Mouse (Mus musculus): ENCODE measurements at regions not wholly inside any gene's neighbourhood (a gene's known extent, or its start where the extent isn't known, plus 50 kb on each side); places are given as distances from the start of the nearest gene placed in this dataset.

DNA sequence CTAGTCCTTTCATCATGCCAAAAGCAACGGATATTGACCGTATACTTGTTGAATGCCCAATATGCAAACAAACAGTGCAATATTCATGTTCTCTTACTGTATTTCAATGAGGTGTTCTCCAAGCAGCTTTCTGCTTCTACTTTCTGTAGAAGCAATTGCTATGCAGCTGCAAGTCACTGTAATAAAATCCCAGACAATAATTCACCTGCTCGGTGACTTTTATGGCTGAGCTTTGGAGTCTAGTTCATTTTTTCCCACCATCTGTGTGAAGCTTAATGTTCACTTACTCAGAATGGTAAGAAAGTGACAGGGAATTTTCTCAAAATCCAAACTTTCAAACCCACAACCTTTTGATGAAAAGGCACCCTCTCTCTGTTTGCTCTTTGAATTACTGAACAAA, 252.8 kb downstream of the Arl4a start:
- TF ChIP-seq POLR2A (IDR thresholded peaks at IDR 0.05; ENCODE audit: low read depth, low read length) = no peak
- TF ChIP-seq CTCF (IDR thresholded peaks at IDR 0.05; ENCODE audit: borderline replicate concordance, insufficient read depth, low read length) = no peak
- Histone ChIP-seq H3K4me3 (ENCODE audit: insufficient read depth, low read length) (no peak overlapping the region), H3K4me1 (ENCODE audit: control insufficient read depth, insufficient read depth, low read length) (no peaks in the 10 kb centered on the region), H3K27ac (ENCODE audit: insufficient read depth, low read length) (no peak overlapping the region)

DNA sequence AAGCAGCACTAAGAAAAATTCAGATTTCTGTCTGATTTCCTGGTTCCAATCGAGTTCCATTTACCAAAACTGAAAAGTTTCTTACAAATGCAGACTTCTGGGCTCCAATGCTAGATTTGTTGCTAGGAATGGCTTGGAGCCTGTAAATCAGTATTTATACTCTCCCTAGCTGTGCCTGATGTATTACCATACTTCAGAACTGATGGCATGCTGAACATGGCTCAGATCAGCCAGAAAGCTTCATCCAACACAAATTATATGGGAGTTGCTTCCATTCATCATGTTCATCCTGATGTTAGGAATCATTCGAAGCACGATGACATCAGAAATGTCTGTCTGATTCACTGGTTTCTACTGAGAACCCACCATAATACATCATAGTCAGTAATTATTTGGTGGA, 253.3 kb downstream of the Arl4a start:
- no peak overlapping the region for H3K4me3 ChIP-seq (ENCODE audit: insufficient read depth, low read length)

DNA sequence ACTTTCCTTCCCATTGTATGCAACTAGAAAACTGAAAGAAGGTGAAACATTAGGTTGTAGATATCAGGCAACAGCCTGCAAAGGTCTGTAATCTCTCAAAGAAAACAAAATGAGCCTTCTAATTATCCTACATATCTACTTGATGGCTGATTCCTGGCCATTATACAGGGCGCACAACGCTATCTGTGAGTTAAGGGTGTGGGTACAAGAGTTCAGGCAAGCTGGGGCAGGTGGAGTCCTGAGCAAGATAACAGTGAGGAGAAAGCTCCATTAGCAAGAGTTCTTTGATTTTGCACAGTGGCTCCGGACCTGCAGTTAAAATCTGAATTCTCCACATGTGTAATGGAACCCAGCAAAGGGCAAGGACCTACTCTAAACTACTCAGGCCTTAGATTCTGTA, 261.7 kb downstream of the Arl4a start:
- TF ChIP-seq POLR2A (IDR thresholded peaks at IDR 0.05; ENCODE audit: low read depth, low read length) (no peak), CTCF (IDR thresholded peaks at IDR 0.05; ENCODE audit: borderline replicate concordance, insufficient read depth, low read length) (no peak)
- Histone ChIP-seq H3K27ac (ENCODE audit: insufficient read depth, low read length) (no peak overlapping the region), H3K4me1 (ENCODE audit: control insufficient read depth, insufficient read depth, low read length) (no peaks in the 10 kb centered on the region), H3K4me3 (ENCODE audit: insufficient read depth, low read length) (no peak overlapping the region)

More for the DNA sequence above, 253.3 kb downstream of the Arl4a start:
- no peak for TF ChIP-seq CTCF (IDR thresholded peaks at IDR 0.05; ENCODE audit: borderline replicate concordance, insufficient read depth, low read length)
- no peak for TF ChIP-seq POLR2A (IDR thresholded peaks at IDR 0.05; ENCODE audit: low read depth, low read length)
- no peak overlapping the region for H3K27ac ChIP-seq (ENCODE audit: insufficient read depth, low read length)
- H3K4me1 ChIP-seq (ENCODE audit: control insufficient read depth, insufficient read depth, low read length) = no peaks in the 10 kb centered on the region

DNA sequence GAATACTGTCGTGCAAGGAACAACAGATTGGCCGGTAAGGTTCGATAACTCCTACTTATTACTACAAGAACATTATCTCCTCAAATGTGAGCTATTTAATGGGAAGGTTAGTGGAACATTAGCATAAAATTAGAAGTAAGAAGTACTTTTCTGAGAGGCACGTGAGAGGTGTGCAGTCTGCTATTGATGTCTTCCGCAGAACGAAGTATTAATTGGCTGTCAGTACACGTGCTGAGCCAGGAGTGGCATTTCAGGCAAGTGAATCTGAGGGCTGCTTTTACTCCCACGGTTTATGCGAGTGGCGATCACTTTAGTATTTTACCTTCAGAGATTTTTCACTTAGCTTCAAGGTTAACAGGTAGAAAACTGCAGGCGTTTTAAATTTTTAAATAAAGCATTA, 270.8 kb downstream of the Arl4a start:
- TF ChIP-seq POLR2A (IDR thresholded peaks at IDR 0.05; ENCODE audit: low read depth, low read length) = no peak
- no peak for TF ChIP-seq CTCF (IDR thresholded peaks at IDR 0.05; ENCODE audit: borderline replicate concordance, insufficient read depth, low read length)
- no peak overlapping the region for H3K4me3 ChIP-seq (ENCODE audit: insufficient read depth, low read length)
- H3K4me1 ChIP-seq (ENCODE audit: control insufficient read depth, insufficient read depth, low read length) = peaks cover 4% of the 10 kb centered on the region; the same call in 1 of the 2 replicates
- H3K27ac ChIP-seq (ENCODE audit: insufficient read depth, low read length) = no peak overlapping the region

DNA sequence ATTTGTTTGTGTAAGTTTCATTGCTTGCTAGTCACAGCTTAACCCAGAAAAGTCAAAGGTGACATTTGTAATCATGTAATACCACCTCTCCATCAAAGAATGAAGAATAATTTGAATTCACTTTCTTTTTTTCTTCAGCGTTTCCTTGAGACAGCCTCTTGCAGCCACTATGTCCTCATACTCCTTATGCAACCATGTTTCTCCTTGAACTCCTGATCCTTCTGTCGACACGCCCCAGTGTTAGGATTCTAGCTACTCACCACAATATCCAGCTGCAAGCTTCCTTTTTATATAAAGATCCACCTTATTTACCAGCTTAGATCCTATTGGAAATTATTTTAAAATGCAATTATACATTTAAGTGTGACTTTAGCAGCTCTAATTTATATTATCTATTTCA, 274.3 kb downstream of the Arl4a start:
- Histone ChIP-seq H3K4me1 (ENCODE audit: control insufficient read depth, insufficient read depth, low read length) (peaks cover 10% of the 10 kb centered on the region), H3K27ac (ENCODE audit: insufficient read depth, low read length) (no peak overlapping the region), H3K4me3 (ENCODE audit: insufficient read depth, low read length) (no peak overlapping the region)
- TF ChIP-seq POLR2A (IDR thresholded peaks at IDR 0.05; ENCODE audit: low read depth, low read length) = no peak
- TF ChIP-seq CTCF (IDR thresholded peaks at IDR 0.05; ENCODE audit: borderline replicate concordance, insufficient read depth, low read length) = no peak

DNA sequence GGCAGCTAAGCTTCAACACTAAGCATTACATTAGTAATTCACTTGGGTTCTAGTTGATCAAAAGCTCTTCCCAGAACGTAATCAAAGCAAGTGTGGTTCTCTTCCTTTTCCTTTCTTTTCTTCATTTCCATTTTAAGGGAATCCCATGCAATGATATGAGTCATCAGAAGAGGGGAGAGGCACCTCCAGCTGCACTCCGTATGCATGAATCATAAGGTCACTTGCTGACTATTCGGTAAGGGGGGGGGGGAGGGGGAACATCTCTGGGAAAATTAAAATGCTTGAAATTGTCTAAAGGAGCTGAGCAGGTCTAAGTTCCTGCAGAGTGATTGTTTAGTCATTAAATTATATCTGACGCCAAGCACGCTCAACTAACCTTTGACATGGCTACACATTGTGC, 275.9 kb downstream of the Arl4a start:
- Histone ChIP-seq H3K27ac (ENCODE audit: insufficient read depth, low read length) (peak overlapping the region; percentile 93), H3K4me1 (ENCODE audit: control insufficient read depth, insufficient read depth, low read length) (peaks cover 10% of the 10 kb centered on the region), H3K4me3 (ENCODE audit: insufficient read depth, low read length) (no peak overlapping the region)
- no peak for TF ChIP-seq CTCF (IDR thresholded peaks at IDR 0.05; ENCODE audit: borderline replicate concordance, insufficient read depth, low read length)
- no peak for TF ChIP-seq POLR2A (IDR thresholded peaks at IDR 0.05; ENCODE audit: low read depth, low read length)

DNA sequence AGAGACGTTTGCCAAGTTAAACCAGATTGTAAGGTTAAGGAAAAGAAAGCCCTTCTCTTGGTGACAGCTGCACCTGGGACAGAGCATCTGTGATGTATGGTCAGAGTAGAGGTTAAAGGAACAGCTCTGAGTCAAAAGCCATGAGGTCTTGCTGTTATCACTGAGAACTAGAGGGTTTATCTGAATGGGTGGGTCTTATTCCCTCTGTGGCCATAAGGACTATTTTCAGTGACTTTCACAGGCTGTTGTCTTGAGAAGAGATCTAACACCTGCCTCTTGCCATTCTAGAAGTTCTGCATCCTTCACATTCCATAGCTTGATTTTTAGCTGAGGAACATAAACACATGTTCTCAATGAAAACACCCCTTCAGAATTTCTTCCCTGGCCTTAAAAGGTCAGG, 276.5 kb downstream of the Arl4a start:
- Histone ChIP-seq H3K4me1 (ENCODE audit: control insufficient read depth, insufficient read depth, low read length) (peaks cover 10% of the 10 kb centered on the region), H3K4me3 (ENCODE audit: insufficient read depth, low read length) (no peak overlapping the region), H3K27ac (ENCODE audit: insufficient read depth, low read length) (peak overlapping the region; percentile 93; the same call in 1 of the 2 replicates)
- no peak for TF ChIP-seq CTCF (IDR thresholded peaks at IDR 0.05; ENCODE audit: borderline replicate concordance, insufficient read depth, low read length)
- no peak for TF ChIP-seq POLR2A (IDR thresholded peaks at IDR 0.05; ENCODE audit: low read depth, low read length)

DNA sequence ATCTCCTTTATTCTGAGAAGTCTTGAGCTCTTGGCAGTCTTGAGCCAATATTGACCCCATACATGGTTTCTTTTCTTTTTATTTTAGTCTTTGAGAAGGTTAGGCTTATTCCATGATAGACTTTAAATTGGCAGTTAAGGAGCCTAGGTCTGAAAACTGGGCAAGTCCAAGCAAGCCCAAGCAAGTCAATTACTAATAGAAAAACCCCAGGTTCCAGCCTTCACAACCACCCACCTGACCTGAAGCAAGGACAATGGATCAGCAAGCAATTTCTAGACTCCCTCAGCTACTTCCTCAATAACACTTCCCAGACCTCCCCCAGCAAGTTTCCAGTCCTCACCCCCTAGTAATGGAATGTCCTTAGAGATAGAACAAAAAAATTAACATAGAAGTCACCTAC, 279.9 kb downstream of the Arl4a start:
- H3K27ac ChIP-seq (ENCODE audit: insufficient read depth, low read length) = no peak overlapping the region
- TF ChIP-seq CTCF (IDR thresholded peaks at IDR 0.05; ENCODE audit: borderline replicate concordance, insufficient read depth, low read length) (no peak), POLR2A (IDR thresholded peaks at IDR 0.05; ENCODE audit: low read depth, low read length) (no peak)
- peaks cover 10% of the 10 kb centered on the region for H3K4me1 ChIP-seq (ENCODE audit: control insufficient read depth, insufficient read depth, low read length)
- no peak overlapping the region for H3K4me3 ChIP-seq (ENCODE audit: insufficient read depth, low read length)

DNA sequence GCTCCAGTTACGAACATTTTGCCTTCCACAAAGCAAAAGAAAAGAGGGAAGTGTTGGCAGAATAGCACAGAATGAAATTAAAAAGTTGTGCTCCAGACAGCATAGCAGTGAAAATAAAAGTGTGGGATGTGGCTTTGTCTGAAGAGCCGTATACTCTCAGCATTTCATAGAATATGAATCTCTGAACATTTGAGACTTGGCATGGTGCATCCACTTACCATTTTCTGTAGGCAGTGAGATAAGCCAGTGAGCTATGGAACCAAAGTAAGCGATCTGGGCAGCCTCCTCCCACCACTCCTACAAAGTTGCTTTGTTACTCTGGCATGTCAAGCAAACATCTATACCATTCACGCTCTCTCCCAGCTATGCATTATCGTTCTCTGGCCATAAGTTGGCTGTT, 286.0 kb downstream of the Arl4a start:
- Histone ChIP-seq H3K27ac (ENCODE audit: insufficient read depth, low read length) (no peak overlapping the region), H3K4me1 (ENCODE audit: control insufficient read depth, insufficient read depth, low read length) (no peaks in the 10 kb centered on the region), H3K4me3 (ENCODE audit: insufficient read depth, low read length) (no peak overlapping the region)
- no peak for TF ChIP-seq CTCF (IDR thresholded peaks at IDR 0.05; ENCODE audit: borderline replicate concordance, insufficient read depth, low read length)
- TF ChIP-seq POLR2A (IDR thresholded peaks at IDR 0.05; ENCODE audit: low read depth, low read length) = no peak

DNA sequence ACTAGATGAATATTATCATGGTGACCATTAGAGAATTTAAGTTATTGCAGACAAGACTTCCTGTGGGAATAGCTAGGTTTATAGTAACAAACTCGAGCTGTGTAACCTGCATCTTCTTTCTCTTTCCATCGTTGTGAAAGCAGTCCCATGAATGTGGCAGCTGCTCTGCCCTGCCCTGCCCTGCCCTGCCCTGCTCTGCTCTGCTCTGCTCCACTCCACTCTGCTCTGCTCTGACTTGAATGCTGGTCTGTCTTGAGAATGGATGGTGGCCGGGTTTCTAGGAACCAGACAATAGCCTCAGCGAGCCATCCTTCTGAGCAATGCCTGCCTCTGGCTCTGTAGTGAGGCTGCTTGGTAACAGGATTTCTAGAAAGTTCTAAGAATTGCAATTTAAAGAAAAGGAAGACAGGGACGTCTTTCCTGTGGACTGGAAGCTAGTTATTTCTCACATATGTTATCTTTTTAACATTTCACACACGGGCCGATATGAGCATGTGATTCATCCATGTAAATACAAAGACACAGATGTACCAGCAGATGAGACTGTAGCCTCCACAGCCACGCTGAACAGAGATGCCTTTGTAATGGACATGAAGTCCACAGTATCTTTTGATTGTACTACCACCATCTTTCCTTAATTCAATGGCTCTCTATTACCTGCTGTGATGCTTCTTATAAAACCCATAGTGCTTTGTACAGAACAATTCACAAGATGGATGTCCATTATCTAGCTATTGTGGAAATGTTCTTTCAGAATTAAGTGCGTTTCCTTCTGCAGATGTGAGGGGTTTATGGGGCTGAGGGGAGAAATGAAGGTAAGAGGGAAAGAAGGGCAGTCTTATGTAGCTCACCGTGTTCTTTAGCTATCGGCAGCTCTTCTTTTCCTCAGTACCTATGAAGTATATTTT, 295.4 kb downstream of the Arl4a start:
- H3K27ac ChIP-seq (ENCODE audit: insufficient read depth, low read length) = no peak overlapping the region
- H3K4me3 ChIP-seq (ENCODE audit: insufficient read depth, low read length) = no peak overlapping the region
- H3K4me1 ChIP-seq (ENCODE audit: control insufficient read depth, insufficient read depth, low read length) = no peaks in the 10 kb centered on the region
- TF ChIP-seq POLR2A (IDR thresholded peaks at IDR 0.05; ENCODE audit: low read depth, low read length) (no peak), CTCF (IDR thresholded peaks at IDR 0.05; ENCODE audit: borderline replicate concordance, insufficient read depth, low read length) (no peak)

Data from embryonic fibroblast, embryonic 13.5 days (primary cell).